21 mouse cellular contexts compared by ENCODE assay signal in genomic region chr8:11513247-11513646, GRCm38 (mm10). TPM values are rescaled to one million over a fixed set of nuclear protein-coding genes. Genes with fewer than 3 reads are reported as not detected.
DNase-seq lines count a peak whose midpoint lies in the region; ATAC-seq lines count a peak whose summit lies in the region.
"Had no signal": no experiment of that assay in that cellular context is flagged by ENCODE, and none has a peak within 500 bp of the region (broad histone marks: within the 10 kb centered on the region; RNA-seq: fewer than 3 reads in every experiment).

No protein-coding gene starts in this region.

- peak; percentile 23 for DNase-seq in midbrain, embryonic 11.5 days (ENCODE audit: low spot score, missing footprints)
- peak; percentile 46 for DNase-seq in ZHBTc4 (ENCODE audit: low read depth, low spot score)
- no peak for DNase-seq in liver, embryonic 13.5 days
- no peak for DNase-seq in frontal cortex, postnatal 10 days (ENCODE audit: low spot score in 2 of 2)
- DNase-seq in urinary bladder, postnatal 10 days (ENCODE audit: low spot score): no peak
- DNase-seq in forebrain, embryonic 14.5 days (ENCODE audit: low spot score): no peak
- DNase-seq: adrenal gland, adult 8-10 months; cerebellum, adult 11-12 months; cerebellum, adult 9-11 months; cerebellum, postnatal 36 days; gastrocnemius, postnatal 10 days; heart, adult 18-20 months; heart, postnatal 10 days had no signal

- WGBS in midbrain, embryonic 11.5 days: 92% methylated on average over 5 of the region's 5 CpGs
- 89% methylated on average over 5 of the region's 5 CpGs for WGBS in midbrain, embryonic 15.5 days
- WGBS in liver, embryonic 13.5 days (ENCODE audit: insufficient replicate concordance): 48% methylated on average over 5 of the region's 5 CpGs
- WGBS in forebrain, embryonic 12.5 days: 90% methylated on average over 5 of the region's 5 CpGs
- 90% methylated on average over 5 of the region's 5 CpGs for WGBS in forebrain, embryonic 14.5 days

- no peak overlapping the region for H3K4me3 ChIP-seq in midbrain, embryonic 11.5 days (ENCODE audit: low read depth, low read length)
- no peak overlapping the region for H3K4me3 ChIP-seq in midbrain, embryonic 15.5 days
- 0 out of 2 replicates have a peak overlapping the region, but pooled peaks have one; percentile 0 for H3K4me3 ChIP-seq in liver, embryonic 13.5 days (replicated peaks)
- no peak overlapping the region for H3K4me3 ChIP-seq in forebrain, embryonic 12.5 days (replicated peaks)
- H3K4me3 ChIP-seq in forebrain, embryonic 14.5 days (ENCODE audit: low read depth, low read length): no peak overlapping the region
- H3K4me3 ChIP-seq: embryonic facial prominence, embryonic 13.5 days; forebrain, embryonic 15.5 days; heart, embryonic 10.5 days; intestine, embryonic 15.5 days had no signal

- no peaks in the 10 kb centered on the region for H3K4me1 ChIP-seq in midbrain, embryonic 11.5 days (ENCODE audit: control insufficient read depth, insufficient read depth, low read length)
- H3K4me1 ChIP-seq in midbrain, embryonic 15.5 days: no peaks in the 10 kb centered on the region
- peaks cover 43% of the 10 kb centered on the region for H3K4me1 ChIP-seq in liver, embryonic 13.5 days (replicated peaks)
- no peaks in the 10 kb centered on the region for H3K4me1 ChIP-seq in forebrain, embryonic 12.5 days
- H3K4me1 ChIP-seq in forebrain, embryonic 14.5 days (ENCODE audit: control insufficient read depth, insufficient read depth, low read length): no peaks in the 10 kb centered on the region
- H3K4me1 ChIP-seq: forebrain, embryonic 15.5 days; heart, embryonic 10.5 days; intestine, embryonic 15.5 days had no signal

- no peak overlapping the region for H3K9ac ChIP-seq in midbrain, embryonic 11.5 days (ENCODE audit: low read length)
- no peak overlapping the region for H3K9ac ChIP-seq in midbrain, embryonic 15.5 days
- H3K9ac ChIP-seq in liver, embryonic 13.5 days: peak overlapping the region; percentile 39
- H3K9ac ChIP-seq in forebrain, embryonic 12.5 days: no peak overlapping the region
- no peak overlapping the region for H3K9ac ChIP-seq in forebrain, embryonic 14.5 days (ENCODE audit: low read length)
- H3K9ac ChIP-seq: embryonic facial prominence, embryonic 13.5 days; forebrain, embryonic 15.5 days; hindbrain, embryonic 14.5 days; intestine, embryonic 15.5 days had no signal

- no peak overlapping the region for H3K27ac ChIP-seq in midbrain, embryonic 11.5 days (ENCODE audit: low read depth, low read length)
- no peak overlapping the region for H3K27ac ChIP-seq in midbrain, embryonic 15.5 days
- peak overlapping the region; percentile 78 for H3K27ac ChIP-seq in liver, embryonic 13.5 days
- H3K27ac ChIP-seq in forebrain, embryonic 12.5 days: no peak overlapping the region
- no peak overlapping the region for H3K27ac ChIP-seq in forebrain, embryonic 14.5 days (ENCODE audit: low read depth, low read length)
- H3K27ac ChIP-seq: embryonic facial prominence, embryonic 13.5 days; forebrain, embryonic 15.5 days; heart, embryonic 10.5 days; hindbrain, embryonic 14.5 days; intestine, embryonic 15.5 days had no signal

- H3K4me2 ChIP-seq in midbrain, embryonic 11.5 days: no peak overlapping the region
- H3K4me2 ChIP-seq in midbrain, embryonic 15.5 days: no peak overlapping the region
- peak overlapping the region; percentile 37 for H3K4me2 ChIP-seq in liver, embryonic 13.5 days
- H3K4me2 ChIP-seq in forebrain, embryonic 12.5 days: no peak overlapping the region
- no peak overlapping the region for H3K4me2 ChIP-seq in forebrain, embryonic 14.5 days (ENCODE audit: low read length)
- H3K4me2 ChIP-seq: embryonic facial prominence, embryonic 13.5 days; forebrain, embryonic 15.5 days; hindbrain, embryonic 14.5 days; intestine, embryonic 15.5 days had no signal

- no peaks in the 10 kb centered on the region for H3K27me3 ChIP-seq in midbrain, embryonic 11.5 days (ENCODE audit: control insufficient read depth, insufficient read depth, low read length)
- no peaks in the 10 kb centered on the region for H3K27me3 ChIP-seq in midbrain, embryonic 15.5 days (replicated peaks)
- H3K27me3 ChIP-seq in liver, embryonic 13.5 days: no peaks in the 10 kb centered on the region
- no peaks in the 10 kb centered on the region for H3K27me3 ChIP-seq in forebrain, embryonic 12.5 days
- no peaks in the 10 kb centered on the region for H3K27me3 ChIP-seq in forebrain, embryonic 14.5 days (replicated peaks; ENCODE audit: control insufficient read depth, insufficient read depth, low read length)
- H3K27me3 ChIP-seq: embryonic facial prominence, embryonic 13.5 days; forebrain, embryonic 15.5 days; intestine, embryonic 15.5 days; Patski had no signal

- H3K9me3 ChIP-seq in midbrain, embryonic 11.5 days (ENCODE audit: control insufficient read depth, low read length): no peaks in the 10 kb centered on the region
- no peaks in the 10 kb centered on the region for H3K9me3 ChIP-seq in midbrain, embryonic 15.5 days
- H3K9me3 ChIP-seq in liver, embryonic 13.5 days (replicated peaks): no peaks in the 10 kb centered on the region
- no peaks in the 10 kb centered on the region for H3K9me3 ChIP-seq in forebrain, embryonic 12.5 days
- no peaks in the 10 kb centered on the region for H3K9me3 ChIP-seq in forebrain, embryonic 14.5 days (replicated peaks; ENCODE audit: control insufficient read depth, low read length)
- H3K9me3 ChIP-seq: embryonic facial prominence, embryonic 13.5 days; forebrain, embryonic 15.5 days; heart, embryonic 10.5 days; intestine, embryonic 15.5 days had no signal

- no peak for ATAC-seq in midbrain, embryonic 11.5 days (ENCODE audit: low FRiP score)
- ATAC-seq in midbrain, embryonic 15.5 days (replicated peaks): no peak
- peak; percentile 55 for ATAC-seq in liver, embryonic 13.5 days (ENCODE audit: low read depth)
- no peak for ATAC-seq in forebrain, embryonic 12.5 days (ENCODE audit: low FRiP score)
- ATAC-seq in forebrain, embryonic 14.5 days: no peak
- ATAC-seq: forebrain, embryonic 15.5 days; intestine, embryonic 15.5 days; Patski had no signal

- peaks cover 39% of the 10 kb centered on the region; the same call in 1 of the 2 replicates for H3K36me3 ChIP-seq in midbrain, embryonic 11.5 days (ENCODE audit: control insufficient read depth, insufficient read depth, low read length)
- peaks cover 52% of the 10 kb centered on the region for H3K36me3 ChIP-seq in midbrain, embryonic 15.5 days (replicated peaks)
- peaks cover 97% of the 10 kb centered on the region for H3K36me3 ChIP-seq in liver, embryonic 13.5 days
- H3K36me3 ChIP-seq in forebrain, embryonic 12.5 days (replicated peaks): peaks cover 96% of the 10 kb centered on the region
- peaks cover 93% of the 10 kb centered on the region for H3K36me3 ChIP-seq in forebrain, embryonic 14.5 days (ENCODE audit: control insufficient read depth, insufficient read depth, low read length)

RNA-seq across cellular contexts. Expression of gene Naxd, which starts 15.9 kb away (rescaled TPM):
- 94.2 and 94.8 TPM in 2 replicates for polyA plus RNA-seq in midbrain, embryonic 11.5 days (2014; fragmentation: Nextera tagmentation; extraction: Ambion mirVana)
- 140 and 153 TPM in 2 replicates for polyA plus RNA-seq in midbrain, embryonic 15.5 days (2015; fragmentation: Nextera tagmentation; extraction: Ambion mirVana)
- 39.6 and 40.4 TPM in 2 replicates for polyA plus RNA-seq in liver, embryonic 13.5 days (2015; fragmentation: Nextera tagmentation; extraction: Ambion mirVana)
- polyA plus RNA-seq in forebrain, embryonic 12.5 days (2016; fragmentation: Nextera tagmentation; extraction: Ambion mirVana): 119 and 127 TPM in 2 replicates
- 158 and 170 TPM in 2 replicates for polyA plus RNA-seq in forebrain, embryonic 14.5 days (2014; fragmentation: Nextera tagmentation; extraction: Ambion mirVana)

RNA-seq across cellular contexts. Expression of gene Rab20, which starts 34.7 kb away (rescaled TPM):
- polyA plus RNA-seq in midbrain, embryonic 11.5 days (2014; fragmentation: Nextera tagmentation; extraction: Ambion mirVana): 0.63 and 0.65 TPM in 2 replicates
- 0.71 and 1.3 TPM in 2 replicates for polyA plus RNA-seq in midbrain, embryonic 15.5 days (2015; fragmentation: Nextera tagmentation; extraction: Ambion mirVana)
- 3.1 and 3.5 TPM in 2 replicates for polyA plus RNA-seq in liver, embryonic 13.5 days (2015; fragmentation: Nextera tagmentation; extraction: Ambion mirVana)
- polyA plus RNA-seq in forebrain, embryonic 12.5 days (2016; fragmentation: Nextera tagmentation; extraction: Ambion mirVana): 0.36 and 0.74 TPM in 2 replicates
- polyA plus RNA-seq in forebrain, embryonic 14.5 days (2014; fragmentation: Nextera tagmentation; extraction: Ambion mirVana): 0.66 and 1.0 TPM in 2 replicates

RNA-seq across cellular contexts. Expression of gene Cars2, which starts 37.3 kb away (rescaled TPM):
- polyA plus RNA-seq in midbrain, embryonic 11.5 days (2014; fragmentation: Nextera tagmentation; extraction: Ambion mirVana): 17.8 and 20.3 TPM in 2 replicates
- 21.7 and 23.5 TPM in 2 replicates for polyA plus RNA-seq in midbrain, embryonic 15.5 days (2015; fragmentation: Nextera tagmentation; extraction: Ambion mirVana)
- 17.9 and 19.4 TPM in 2 replicates for polyA plus RNA-seq in liver, embryonic 13.5 days (2015; fragmentation: Nextera tagmentation; extraction: Ambion mirVana)
- 19.9 and 21.4 TPM in 2 replicates for polyA plus RNA-seq in forebrain, embryonic 12.5 days (2016; fragmentation: Nextera tagmentation; extraction: Ambion mirVana)
- polyA plus RNA-seq in forebrain, embryonic 14.5 days (2014; fragmentation: Nextera tagmentation; extraction: Ambion mirVana): 26.0 and 30.5 TPM in 2 replicates

RNA-seq across cellular contexts. Expression of gene Ing1, which starts 42.1 kb away (rescaled TPM):
- 46.9 and 48.1 TPM in 2 replicates for polyA plus RNA-seq in midbrain, embryonic 11.5 days (2014; fragmentation: Nextera tagmentation; extraction: Ambion mirVana)
- 47.9 and 50.5 TPM in 2 replicates for polyA plus RNA-seq in midbrain, embryonic 15.5 days (2015; fragmentation: Nextera tagmentation; extraction: Ambion mirVana)
- polyA plus RNA-seq in liver, embryonic 13.5 days (2015; fragmentation: Nextera tagmentation; extraction: Ambion mirVana): 16.3 and 16.5 TPM in 2 replicates
- 43.6 and 47.2 TPM in 2 replicates for polyA plus RNA-seq in forebrain, embryonic 12.5 days (2016; fragmentation: Nextera tagmentation; extraction: Ambion mirVana)
- polyA plus RNA-seq in forebrain, embryonic 14.5 days (2014; fragmentation: Nextera tagmentation; extraction: Ambion mirVana): 49.1 and 50.8 TPM in 2 replicates

Comparison
In these comparisons a context has a peak if more than half of its experiments do, and no peak if none do; other contexts are left out.
1. DNase-seq: peak in midbrain, embryonic 11.5 days (single experiment) and ZHBTc4 (single experiment); none in liver, embryonic 13.5 days (single experiment), frontal cortex, postnatal 10 days (0 of 2), urinary bladder, postnatal 10 days (single experiment) and forebrain, embryonic 14.5 days (single experiment).